Mouse (Mus musculus) liver, embryonic 14.5 days (tissue): ENCODE measurements around the gene Eno2. TPM values are rescaled to one million over a fixed set of nuclear protein-coding genes. Genes with fewer than 3 reads are reported as not detected.

Source experiments
- ATAC-seq: fragments of 200-750 bp; cut with Nextera tagmentation; 2 replicates; pipeline ENCODE4 v1.8.0; 2017; ENCODE audit warnings: moderate number of reproducible peaks, mild to moderate bottlenecking, moderate library complexity; ENCODE audit not compliant: insufficient read depth
- DNase-seq, 3 experiments: peaks; one replicate each; pipeline ENCODE4 v3.0.0-alpha.2; 2012 to 2013; ENCODE audit warnings: low read depth in 3 of 3, low spot score in 3 of 3
- H3K27ac ChIP-seq: fragments of 300-500 bp; sonication (generic); 2 replicates; pipeline ENCODE4 v1.5.1; 2014; ENCODE audit warnings: moderate library complexity, mild to moderate bottlenecking, control low read depth, inconsistent platforms
- H3K27me3 ChIP-seq: fragments of 300-500 bp; sonication (generic); 2 replicates; pipeline ENCODE4 v1.6.1; 2014; ENCODE audit warnings: mild to moderate bottlenecking, low read length, moderate library complexity; ENCODE audit not compliant: control insufficient read depth, insufficient read depth
- H3K36me3 ChIP-seq: fragments of 300-500 bp; sonication (generic); replicated peaks from 2 replicates; pipeline ENCODE4 v1.6.1; 2014; ENCODE audit warnings: low read depth; ENCODE audit not compliant: control insufficient read depth, insufficient read depth
- H3K4me1 ChIP-seq, 2 experiments: fragments of 200-500 bp in 1 of 2; fragments of 300-500 bp in 1 of 2; sonication (generic) in 1 of 2; replicated peaks; 2 replicates each; pipeline ENCODE4 v1.6.1; 2012 to 2014; ENCODE audit warnings: antibody characterized with exemption in 1 of 2, inconsistent platforms in 1 of 2, low read length in 1 of 2; ENCODE audit not compliant: control insufficient read depth in 2 of 2, insufficient read depth in 2 of 2
- H3K4me2 ChIP-seq: fragments of 300-500 bp; sonication (generic); 2 replicates; pipeline ENCODE4 v1.6.1; 2014; ENCODE audit warnings: low read depth, mild to moderate bottlenecking, control low read depth, moderate library complexity
- H3K4me3 ChIP-seq, 2 experiments: fragments of 200-500 bp in 1 of 2; fragments of 300-500 bp in 1 of 2; sonication (generic) in 1 of 2; 2 replicates each; pipeline ENCODE4 v1.5.1; 2012 to 2014; ENCODE audit warnings: low read depth in 2 of 2, low read length in 2 of 2, mild to moderate bottlenecking in 2 of 2, control low read depth in 1 of 2, inconsistent platforms in 1 of 2, moderate library complexity in 1 of 2; ENCODE audit not compliant: insufficient read depth in 1 of 2
- H3K9ac ChIP-seq: fragments of 300-500 bp; sonication (generic); replicated peaks from 2 replicates; pipeline ENCODE4 v1.6.1; 2014; ENCODE audit warnings: mild to moderate bottlenecking, control low read depth, moderate library complexity
- H3K9me3 ChIP-seq: fragments of 300-500 bp; sonication (generic); 2 replicates; pipeline ENCODE4 v1.6.1; 2016; ENCODE audit warnings: low read length, mixed read lengths; ENCODE audit not compliant: control insufficient read depth
- CTCF ChIP-seq: IDR thresholded peaks from 2 replicates; pipeline ENCODE4 v1.5.1; 2016; ENCODE audit warnings: antibody characterized with exemption, low read depth, control low read depth
- EP300 ChIP-seq: IDR thresholded peaks from 2 replicates; pipeline ENCODE4 v1.6.1; 2016; ENCODE audit warnings: antibody characterized with exemption, low read depth
- WGBS: fragments of 180-500 bp; shearing (Covaris S2); extraction: QIAGEN DNeasy Blood & Tissue Kit; methylation state at CpG from one replicate; pipeline ENCODE4 v1.1.7; 2014; ENCODE audit not compliant: insufficient replicate concordance; 5-methylcytosine and 5-hydroxymethylcytosine counted together
- polyA plus RNA-seq, 2 experiments: library from polyadenylated mRNA; depleted of rRNA in 1 of 2; stranded (reverse) in 1 of 2; unstranded in 1 of 2; fragments of >200 nt; fragmentation: Nextera tagmentation in 1 of 2; extraction: Ambion mirVana in 1 of 2; gene quantifications; 2 replicates each; pipeline versions ENCODE4 v1.2.1 to v1.2.3; 2012 to 2014

Eno2 gene
- polyA plus RNA-seq, 2 experiments = 0.50 TPM; not detected in 1

DNA sequence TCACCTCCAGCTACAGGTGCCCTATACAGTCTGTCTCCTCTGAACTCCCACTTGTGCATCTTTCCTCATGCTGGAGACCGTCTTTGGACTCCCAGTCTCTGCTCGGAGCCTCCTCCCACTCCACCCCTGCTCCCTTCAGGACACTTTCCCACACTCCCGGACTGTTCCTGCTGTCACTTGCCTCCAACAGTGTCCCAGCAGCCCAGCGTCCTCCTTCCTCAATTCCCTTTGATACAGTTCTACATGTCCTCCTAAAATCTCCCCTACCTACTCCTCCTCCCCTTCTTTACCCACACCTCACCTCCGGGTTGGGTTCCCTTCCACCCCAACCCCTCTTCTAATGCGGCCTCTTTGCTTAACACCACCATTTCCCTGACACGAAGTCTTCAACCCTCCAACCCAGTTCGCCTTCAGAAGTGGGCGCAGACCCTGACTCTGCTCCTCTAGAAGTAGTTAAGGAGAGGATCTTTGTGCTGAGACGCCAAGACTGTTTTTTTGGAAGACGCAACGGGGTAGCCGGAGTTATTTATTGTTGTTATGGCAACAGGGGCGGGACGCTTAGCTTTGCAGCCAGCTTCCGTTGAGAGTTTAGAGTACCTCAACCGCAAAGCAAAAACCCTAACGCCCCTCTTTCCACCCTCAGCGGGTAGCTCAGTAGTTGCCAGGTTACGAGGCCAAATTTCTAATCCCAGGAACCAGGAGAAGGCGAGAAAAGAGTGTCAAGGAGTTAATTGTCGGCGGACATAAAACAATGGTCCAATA, 9.9 kb upstream of the Eno2 start, which contains the start of gene Lrrc23:
TSS of gene Lrrc23 (minus strand) at position 506 of the 762 bp plus-strand sequence.
- TF ChIP-seq CTCF (no peak), EP300 (no peak)

GRCm38 (mm10) chr6:124770511-124770910, 1.0 kb upstream of the Eno2 start:
- TF ChIP-seq CTCF (no peak), EP300 (no peak)
- Histone ChIP-seq H3K4me2 (no peak overlapping the region), H3K9me3 (no peaks in the 10 kb centered on the region), H3K4me3 (no peak overlapping the region), H3K4me1 (peaks cover 0 to 8% of the 10 kb centered on the region in 2 experiments; a peak in 2 of 4 replicates), H3K9ac (no peak overlapping the region), H3K27ac (no peak overlapping the region), H3K36me3 (no peaks in the 10 kb centered on the region), H3K27me3 (peaks cover 30% of the 10 kb centered on the region)
- 61% methylated on average over 15 of the region's 15 CpGs for WGBS
- DNase-seq (no peak), ATAC-seq (no peak)

More for the DNA sequence above, 9.9 kb upstream of the Eno2 start, which contains the start of gene Lrrc23:
- WGBS = 4% methylated on average over 23 of the region's 23 CpGs
- Histone ChIP-seq H3K9me3 (no peaks in the 10 kb centered on the region), H3K4me2 (peak within 1 kb of the TSS; percentile 52), H3K4me3 (peak within 1 kb of the TSS; percentile 23 to 28; a peak in 2 of 4 replicates), H3K4me1 (peaks cover 0 to 8% of the 10 kb centered on the region in 2 experiments; a peak in 2 of 4 replicates), H3K27me3 (peaks cover 17% of the 10 kb centered on the region), H3K27ac (no peak within 1 kb of the TSS), H3K36me3 (no peaks in the 10 kb centered on the region), H3K9ac (no peak within 1 kb of the TSS)
- DNase-seq (peak in 1 of 3 experiments; percentile 33), ATAC-seq (no peak)

DNA sequence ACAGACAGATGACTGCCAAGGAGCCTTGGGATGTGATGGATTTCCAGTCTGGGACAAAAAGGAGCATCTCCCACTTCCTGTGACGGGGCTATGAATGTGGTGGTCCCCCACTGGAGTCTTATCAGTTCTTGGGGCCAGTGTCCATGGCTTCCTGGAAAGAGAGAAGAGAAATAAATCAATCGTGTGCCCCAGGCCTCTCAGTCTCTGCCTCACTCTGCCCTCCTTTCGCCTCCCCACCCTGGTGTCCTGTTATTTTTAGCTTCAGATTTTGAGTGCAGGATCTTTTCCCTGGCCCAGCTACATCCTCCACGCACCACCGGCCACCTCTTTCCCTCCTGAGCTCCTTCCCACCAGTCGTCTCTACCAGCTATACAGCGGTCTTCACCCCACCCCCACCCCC, 540 bp upstream of the Eno2 start:
- H3K9me3 ChIP-seq = no peaks in the 10 kb centered on the region
- H3K9ac ChIP-seq = no peak overlapping the region
- H3K36me3 ChIP-seq = no peaks in the 10 kb centered on the region
- H3K4me3 ChIP-seq = no peak overlapping the region
- 24% methylated on average over 7 of the region's 7 CpGs for WGBS
- ATAC-seq (no peak), DNase-seq (no peak)
- H3K4me1 ChIP-seq = peaks cover 0 to 8% of the 10 kb centered on the region in 2 experiments; a peak in 2 of 4 replicates
- peaks cover 30% of the 10 kb centered on the region for H3K27me3 ChIP-seq
- no peak overlapping the region for H3K4me2 ChIP-seq
- no peak for TF ChIP-seq CTCF
- TF ChIP-seq EP300 = no peak
- no peak overlapping the region for H3K27ac ChIP-seq

GRCm38 (mm10) chr6:124768704-124769044, 799 bp downstream of the Eno2 start:
- H3K27me3 ChIP-seq = peaks cover 30% of the 10 kb centered on the region

More at GRCm38 (mm10) chr6:124768704-124769044, 799 bp downstream of the Eno2 start:
- Histone ChIP-seq H3K36me3 (no peaks in the 10 kb centered on the region), H3K4me3 (peak overlapping the region in 1 of 2 experiments; percentile 11; a peak in 2 of 4 replicates), H3K4me2 (peak overlapping the region; percentile 52), H3K9me3 (no peaks in the 10 kb centered on the region), H3K27ac (no peak overlapping the region), H3K4me1 (peaks cover 0 to 8% of the 10 kb centered on the region in 2 experiments; a peak in 2 of 4 replicates), H3K9ac (no peak overlapping the region)
- WGBS = 3% methylated on average over 9 of the region's 9 CpGs
- no peak for TF ChIP-seq EP300
- no peak for TF ChIP-seq CTCF
- ATAC-seq (no peak), DNase-seq (no peak)
